Mouse (Mus musculus): ENCODE measurements at regions not wholly inside any gene's neighbourhood (a gene's known extent, or its start where the extent isn't known, plus 50 kb on each side); places are given as distances from the start of the nearest gene placed in this dataset.

- Histone ChIP-seq H3K4me1 (ENCODE audit: insufficient read depth) (no peaks in the 10 kb centered on the region), H3K27ac (ENCODE audit: low read depth) (no peak overlapping the region), H3K9me3 (ENCODE audit: low read depth, low read length) (no peaks in the 10 kb centered on the region), H3K36me3 (ENCODE audit: insufficient read depth) (no peaks in the 10 kb centered on the region), H3K4me2 (no peak overlapping the region), H3K27me3 (ENCODE audit: insufficient read depth, low read length) (peaks cover 13% of the 10 kb centered on the region; the same call in 1 of the 2 replicates), H3K4me3 (ENCODE audit: low read depth, low read length) (no peak overlapping the region), H3K9ac (no peak overlapping the region)
- no peak for DNase-seq
- TF ChIP-seq CTCF (IDR thresholded peaks at IDR 0.05; ENCODE audit: low read depth) = no peak
- WGBS = 66% methylated on average over 3 of the region's 3 CpGs
- no peak for ATAC-seq (ENCODE audit: insufficient read depth)
Observed at GRCm38 (mm10) chr13:56021716-56022115, 114.4 kb downstream of the H2afy start.

GRCm38 (mm10) chr13:56014006-56014405, 122.2 kb downstream of the H2afy start:
- ATAC-seq (ENCODE audit: insufficient read depth) (no peak), DNase-seq (no peak)
- Histone ChIP-seq H3K27me3 (ENCODE audit: insufficient read depth, low read length) (no peaks in the 10 kb centered on the region), H3K9me3 (ENCODE audit: low read depth, low read length) (no peaks in the 10 kb centered on the region), H3K4me2 (no peak overlapping the region), H3K9ac (no peak overlapping the region), H3K27ac (ENCODE audit: low read depth) (no peak overlapping the region), H3K4me3 (ENCODE audit: low read depth, low read length) (no peak overlapping the region), H3K36me3 (ENCODE audit: insufficient read depth) (no peaks in the 10 kb centered on the region), H3K4me1 (ENCODE audit: insufficient read depth) (no peaks in the 10 kb centered on the region)
- TF ChIP-seq CTCF (IDR thresholded peaks at IDR 0.05; ENCODE audit: low read depth) = no peak

- ATAC-seq (ENCODE audit: insufficient read depth) (no peak), DNase-seq (no peak)
- WGBS = 25% methylated on average over 6 of the region's 6 CpGs
- Histone ChIP-seq H3K4me2 (no peak overlapping the region), H3K4me3 (ENCODE audit: low read depth, low read length) (no peak overlapping the region), H3K4me1 (ENCODE audit: insufficient read depth) (no peaks in the 10 kb centered on the region), H3K9ac (no peak overlapping the region), H3K9me3 (ENCODE audit: low read depth, low read length) (no peaks in the 10 kb centered on the region), H3K27ac (ENCODE audit: low read depth) (no peak overlapping the region), H3K36me3 (ENCODE audit: insufficient read depth) (no peaks in the 10 kb centered on the region), H3K27me3 (ENCODE audit: insufficient read depth, low read length) (no peaks in the 10 kb centered on the region)
- TF ChIP-seq CTCF (IDR thresholded peaks at IDR 0.05; ENCODE audit: low read depth) = no peak
Observed at GRCm38 (mm10) chr13:56010416-56010815, 125.7 kb downstream of the H2afy start.

- ATAC-seq (ENCODE audit: insufficient read depth) (no peak), DNase-seq (no peak)
- 77% methylated on average over 2 of the region's 2 CpGs for WGBS
- no peaks in the 10 kb centered on the region for H3K4me1 ChIP-seq (ENCODE audit: insufficient read depth)
- H3K27me3 ChIP-seq (ENCODE audit: insufficient read depth, low read length) = no peaks in the 10 kb centered on the region
- no peak overlapping the region for H3K4me3 ChIP-seq (ENCODE audit: low read depth, low read length)
- TF ChIP-seq CTCF (IDR thresholded peaks at IDR 0.05; ENCODE audit: low read depth) = no peak
- no peaks in the 10 kb centered on the region for H3K36me3 ChIP-seq (ENCODE audit: insufficient read depth)
- no peaks in the 10 kb centered on the region for H3K9me3 ChIP-seq (ENCODE audit: low read depth, low read length)
- no peak overlapping the region for H3K27ac ChIP-seq (ENCODE audit: low read depth)
- H3K4me2 ChIP-seq = no peak overlapping the region
- no peak overlapping the region for H3K9ac ChIP-seq
Observed at GRCm38 (mm10) chr13:56006827-56007226, 129.3 kb downstream of the H2afy start.

- Histone ChIP-seq H3K9me3 (ENCODE audit: low read depth, low read length) (no peaks in the 10 kb centered on the region), H3K27me3 (ENCODE audit: insufficient read depth, low read length) (no peaks in the 10 kb centered on the region), H3K4me1 (ENCODE audit: insufficient read depth) (no peaks in the 10 kb centered on the region), H3K4me2 (no peak overlapping the region), H3K36me3 (ENCODE audit: insufficient read depth) (no peaks in the 10 kb centered on the region), H3K4me3 (ENCODE audit: low read depth, low read length) (no peak overlapping the region), H3K27ac (ENCODE audit: low read depth) (no peak overlapping the region), H3K9ac (no peak overlapping the region)
- DNase-seq (peak; percentile 78), ATAC-seq (ENCODE audit: insufficient read depth) (0 out of 2 replicates have a peak, but pooled peaks have one; percentile 35)
- 50% methylated on average over 3 of the region's 3 CpGs for WGBS
- TF ChIP-seq CTCF (IDR thresholded peaks at IDR 0.05; ENCODE audit: low read depth) = no peak
Observed at GRCm38 (mm10) chr13:56005746-56006145, 130.4 kb downstream of the H2afy start.

- H3K9me3 ChIP-seq (ENCODE audit: low read depth, low read length) = no peaks in the 10 kb centered on the region
- WGBS = 44% methylated on average over 18 of the region's 18 CpGs
- no peaks in the 10 kb centered on the region for H3K4me1 ChIP-seq (ENCODE audit: insufficient read depth)
- H3K27me3 ChIP-seq (ENCODE audit: insufficient read depth, low read length) = no peaks in the 10 kb centered on the region
- no peak overlapping the region; the same call in 1 of the 2 replicates for H3K27ac ChIP-seq (ENCODE audit: low read depth)
- DNase-seq = peak; percentile 87
- no peak for TF ChIP-seq CTCF (IDR thresholded peaks at IDR 0.05; ENCODE audit: low read depth)
- H3K9ac ChIP-seq = no peak overlapping the region
- peak; percentile 87 for ATAC-seq (ENCODE audit: insufficient read depth)
- H3K4me2 ChIP-seq = no peak overlapping the region
- H3K36me3 ChIP-seq (ENCODE audit: insufficient read depth) = no peaks in the 10 kb centered on the region
- H3K4me3 ChIP-seq (ENCODE audit: low read depth, low read length) = no peak overlapping the region
Observed at GRCm38 (mm10) chr13:56003724-56004393, 132.3 kb downstream of the H2afy start.

GRCm38 (mm10) chr13:55995255-55995654, 140.9 kb downstream of the H2afy start:
- no peak for TF ChIP-seq CTCF (IDR thresholded peaks at IDR 0.05; ENCODE audit: low read depth)
- no peak overlapping the region for H3K9ac ChIP-seq
- H3K27ac ChIP-seq (ENCODE audit: low read depth) = no peak overlapping the region
- 69% methylated on average over 4 of the region's 4 CpGs for WGBS
- H3K27me3 ChIP-seq (ENCODE audit: insufficient read depth, low read length) = no peaks in the 10 kb centered on the region
- ATAC-seq (ENCODE audit: insufficient read depth) (no peak), DNase-seq (no peak)
- no peak overlapping the region for H3K4me3 ChIP-seq (ENCODE audit: low read depth, low read length)
- no peaks in the 10 kb centered on the region for H3K9me3 ChIP-seq (ENCODE audit: low read depth, low read length)
- H3K4me2 ChIP-seq = no peak overlapping the region
- no peaks in the 10 kb centered on the region for H3K4me1 ChIP-seq (ENCODE audit: insufficient read depth)
- H3K36me3 ChIP-seq (ENCODE audit: insufficient read depth) = no peaks in the 10 kb centered on the region
